ENCODE assay signal across 7 mouse cellular contexts in the genomic region with DNA sequence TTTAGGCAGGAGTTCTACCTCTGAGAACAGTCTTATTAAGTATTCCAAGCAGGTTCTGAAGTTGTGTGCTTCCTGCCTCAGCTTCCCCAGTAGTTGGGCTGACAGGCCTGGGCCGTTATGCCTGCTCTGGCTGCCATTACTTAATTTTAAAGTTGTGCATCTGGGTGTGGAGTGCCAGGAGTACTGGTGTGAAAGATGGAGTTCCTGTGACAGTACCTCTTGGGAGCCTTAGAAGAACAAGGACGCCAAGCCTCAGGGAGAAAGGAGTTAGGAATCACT. TPM values are rescaled to one million over a fixed set of nuclear protein-coding genes. Genes with fewer than 3 reads are reported as not detected.
DNase-seq lines count a peak whose midpoint lies in the region; ATAC-seq and TF ChIP-seq lines count a peak whose summit lies in the region.

No protein-coding gene starts in this region.

- peaks cover 29% of the 10 kb centered on the region for H3K36me3 ChIP-seq in lung, embryonic 14.5 days (ENCODE audit: insufficient read depth)
- H3K36me3 ChIP-seq in forebrain, embryonic 11.5 days (ENCODE audit: control insufficient read depth, insufficient read depth, low read length): peaks cover 5% of the 10 kb centered on the region; the same call in 1 of the 2 replicates
- peaks cover 39% of the 10 kb centered on the region for H3K36me3 ChIP-seq in limb, embryonic 13.5 days
- peaks cover 22% of the 10 kb centered on the region for H3K36me3 ChIP-seq in stomach, embryonic 14.5 days (ENCODE audit: control insufficient read depth, insufficient read depth, low read length)

- no peaks in the 10 kb centered on the region for H3K9me3 ChIP-seq in lung, embryonic 14.5 days (ENCODE audit: low read depth, low read length)
- no peaks in the 10 kb centered on the region for H3K9me3 ChIP-seq in forebrain, embryonic 11.5 days (ENCODE audit: control insufficient read depth, low read length)
- H3K9me3 ChIP-seq in limb, embryonic 13.5 days: no peaks in the 10 kb centered on the region
- H3K9me3 ChIP-seq in stomach, embryonic 14.5 days (ENCODE audit: control insufficient read depth, low read depth, low read length): no peaks in the 10 kb centered on the region

- 0 out of 2 replicates have a peak, but pooled peaks cover 4% of the 10 kb centered on the region for H3K27me3 ChIP-seq in lung, embryonic 14.5 days (ENCODE audit: insufficient read depth, low read length)
- no peaks in the 10 kb centered on the region for H3K27me3 ChIP-seq in forebrain, embryonic 11.5 days (ENCODE audit: control insufficient read depth, insufficient read depth, low read length)
- peaks cover 6% of the 10 kb centered on the region; the same call in 1 of the 2 replicates for H3K27me3 ChIP-seq in limb, embryonic 13.5 days
- H3K27me3 ChIP-seq in stomach, embryonic 14.5 days (ENCODE audit: control insufficient read depth, insufficient read depth, low read length): no peaks in the 10 kb centered on the region

- TF ChIP-seq CTCF in lung, embryonic 14.5 days (IDR thresholded peaks at IDR 0.05; ENCODE audit: low read depth): no peak

- no peak for DNase-seq in lung, embryonic 14.5 days
- no peak for DNase-seq in lung, postnatal 4 days
- DNase-seq in forebrain, embryonic 11.5 days (ENCODE audit: low spot score): no peak
- DNase-seq in adrenal gland, adult 8-10 months: no peak
- no peak for DNase-seq in frontal cortex, postnatal 10 days (ENCODE audit: low spot score in 2 of 2)

- WGBS in lung, embryonic 14.5 days: 32% methylated on average over 2 of the region's 2 CpGs
- 52% methylated on average over 2 of the region's 2 CpGs for WGBS in forebrain, embryonic 11.5 days
- WGBS in limb, embryonic 13.5 days: 30% methylated on average over 2 of the region's 2 CpGs
- 30% methylated on average over 2 of the region's 2 CpGs for WGBS in stomach, embryonic 14.5 days

- peak overlapping the region; percentile 68 for H3K9ac ChIP-seq in lung, embryonic 14.5 days
- H3K9ac ChIP-seq in forebrain, embryonic 11.5 days (ENCODE audit: low read length): peak overlapping the region; percentile 83
- H3K9ac ChIP-seq in limb, embryonic 13.5 days: peak overlapping the region; percentile 86
- peak overlapping the region; percentile 67 for H3K9ac ChIP-seq in stomach, embryonic 14.5 days (replicated peaks; ENCODE audit: low read depth, low read length)

- H3K4me1 ChIP-seq in lung, embryonic 14.5 days (ENCODE audit: insufficient read depth): 0 out of 2 replicates have a peak, but pooled peaks cover 13% of the 10 kb centered on the region
- H3K4me1 ChIP-seq in forebrain, embryonic 11.5 days (replicated peaks; ENCODE audit: control insufficient read depth, insufficient read depth, low read length): peaks cover 8% of the 10 kb centered on the region; the same call in 1 of the 2 replicates
- H3K4me1 ChIP-seq in limb, embryonic 13.5 days: peaks cover 24% of the 10 kb centered on the region
- peaks cover 11% of the 10 kb centered on the region for H3K4me1 ChIP-seq in stomach, embryonic 14.5 days (ENCODE audit: control insufficient read depth, insufficient read depth, low read length)

- ATAC-seq in lung, embryonic 14.5 days (ENCODE audit: insufficient read depth): no peak
- no peak for ATAC-seq in forebrain, embryonic 11.5 days (replicated peaks; ENCODE audit: low FRiP score)
- ATAC-seq in limb, embryonic 13.5 days (ENCODE audit: low FRiP score, low read depth): no peak
- ATAC-seq in stomach, embryonic 14.5 days (ENCODE audit: insufficient number of reproducible peaks, insufficient read depth, low FRiP score, low read depth): no peak

- H3K4me3 ChIP-seq in lung, embryonic 14.5 days (ENCODE audit: low read depth, low read length): peak overlapping the region; percentile 80
- peak overlapping the region; percentile 78 for H3K4me3 ChIP-seq in forebrain, embryonic 11.5 days (ENCODE audit: low read depth, low read length)
- H3K4me3 ChIP-seq in limb, embryonic 13.5 days: peak overlapping the region; percentile 84
- peak overlapping the region; percentile 70 for H3K4me3 ChIP-seq in stomach, embryonic 14.5 days (ENCODE audit: low read depth, low read length)

- no peak overlapping the region for H3K27ac ChIP-seq in lung, embryonic 14.5 days (ENCODE audit: low read depth)
- H3K27ac ChIP-seq in forebrain, embryonic 11.5 days (ENCODE audit: low read depth, low read length): no peak overlapping the region
- H3K27ac ChIP-seq in limb, embryonic 13.5 days: 0 out of 2 replicates have a peak overlapping the region, but pooled peaks have one; percentile 93
- no peak overlapping the region for H3K27ac ChIP-seq in stomach, embryonic 14.5 days (ENCODE audit: low read length)

- peak overlapping the region; percentile 100 for H3K4me2 ChIP-seq in lung, embryonic 14.5 days
- H3K4me2 ChIP-seq in forebrain, embryonic 11.5 days (ENCODE audit: low read depth, low read length, severe bottlenecking): peak overlapping the region; percentile 99
- peak overlapping the region; percentile 99 for H3K4me2 ChIP-seq in limb, embryonic 13.5 days (replicated peaks)
- H3K4me2 ChIP-seq in stomach, embryonic 14.5 days (replicated peaks; ENCODE audit: low read depth, low read length): peak overlapping the region; percentile 89

RNA-seq across cellular contexts. Expression of a gene that starts 4.4 kb away (rescaled TPM):
- polyA plus RNA-seq in lung, embryonic 14.5 days (2014; fragmentation: Nextera tagmentation; extraction: Ambion mirVana): 127 TPM in 2 replicates
- 164 and 191 TPM in 2 replicates for polyA plus RNA-seq in forebrain, embryonic 11.5 days (2014; fragmentation: Nextera tagmentation; extraction: Ambion mirVana)
- polyA plus RNA-seq in limb, embryonic 13.5 days (2015; fragmentation: Nextera tagmentation; extraction: Ambion mirVana): 108 and 109 TPM in 2 replicates
- 97.9 and 102 TPM in 2 replicates for polyA plus RNA-seq in stomach, embryonic 14.5 days (2014; fragmentation: Nextera tagmentation; extraction: Ambion mirVana)
- 100 to 1,000 TPM; 101 to 119 (median 110) TPM for total RNA-seq in adrenal gland, adult 8-10 months (2022)

RNA-seq across cellular contexts. Expression of a gene that starts 4.5 kb away (rescaled TPM):
- polyA plus RNA-seq in lung, embryonic 14.5 days (2014; fragmentation: Nextera tagmentation; extraction: Ambion mirVana): 14.4 and 14.9 TPM in 2 replicates
- 5.3 and 6.4 TPM in 2 replicates for polyA plus RNA-seq in forebrain, embryonic 11.5 days (2014; fragmentation: Nextera tagmentation; extraction: Ambion mirVana)
- 8.1 and 9.2 TPM in 2 replicates for polyA plus RNA-seq in limb, embryonic 13.5 days (2015; fragmentation: Nextera tagmentation; extraction: Ambion mirVana)
- polyA plus RNA-seq in stomach, embryonic 14.5 days (2014; fragmentation: Nextera tagmentation; extraction: Ambion mirVana): 19.7 and 23.8 TPM in 2 replicates
- total RNA-seq in adrenal gland, adult 8-10 months (2022): 1 to 10 TPM; 4.8 to 9.3 (median 6.8) TPM

RNA-seq across cellular contexts. Expression of a gene that starts 23.6 kb away (rescaled TPM):
- 6.6 and 11.5 TPM in 2 replicates for polyA plus RNA-seq in lung, embryonic 14.5 days (2014; fragmentation: Nextera tagmentation; extraction: Ambion mirVana)
- polyA plus RNA-seq in forebrain, embryonic 11.5 days (2014; fragmentation: Nextera tagmentation; extraction: Ambion mirVana): 61.9 and 71.1 TPM in 2 replicates
- polyA plus RNA-seq in limb, embryonic 13.5 days (2015; fragmentation: Nextera tagmentation; extraction: Ambion mirVana): 36.4 and 39.2 TPM in 2 replicates
- 13.7 and 17.6 TPM in 2 replicates for polyA plus RNA-seq in stomach, embryonic 14.5 days (2014; fragmentation: Nextera tagmentation; extraction: Ambion mirVana)
- 1 to 10 TPM in 3 of 4 experiments, under 1 TPM in 1; 0.87 to 3.4 (median 2.9) TPM for total RNA-seq in adrenal gland, adult 8-10 months (2022)

RNA-seq across cellular contexts. Expression of a gene that starts 26.5 kb away (rescaled TPM):
- 154 and 160 TPM in 2 replicates for polyA plus RNA-seq in lung, embryonic 14.5 days (2014; fragmentation: Nextera tagmentation; extraction: Ambion mirVana)
- 129 and 133 TPM in 2 replicates for polyA plus RNA-seq in forebrain, embryonic 11.5 days (2014; fragmentation: Nextera tagmentation; extraction: Ambion mirVana)
- 190 and 200 TPM in 2 replicates for polyA plus RNA-seq in limb, embryonic 13.5 days (2015; fragmentation: Nextera tagmentation; extraction: Ambion mirVana)
- polyA plus RNA-seq in stomach, embryonic 14.5 days (2014; fragmentation: Nextera tagmentation; extraction: Ambion mirVana): 127 and 136 TPM in 2 replicates
- total RNA-seq in adrenal gland, adult 8-10 months (2022): 10 to 100 TPM; 44.3 to 52.5 (median 49.9) TPM

RNA-seq across cellular contexts. Expression of a gene that starts 30.3 kb away (rescaled TPM):
- 28.0 and 30.4 TPM in 2 replicates for polyA plus RNA-seq in lung, embryonic 14.5 days (2014; fragmentation: Nextera tagmentation; extraction: Ambion mirVana)
- polyA plus RNA-seq in forebrain, embryonic 11.5 days (2014; fragmentation: Nextera tagmentation; extraction: Ambion mirVana): 38.0 and 38.6 TPM in 2 replicates
- polyA plus RNA-seq in limb, embryonic 13.5 days (2015; fragmentation: Nextera tagmentation; extraction: Ambion mirVana): 27.4 and 29.0 TPM in 2 replicates
- 19.2 and 19.6 TPM in 2 replicates for polyA plus RNA-seq in stomach, embryonic 14.5 days (2014; fragmentation: Nextera tagmentation; extraction: Ambion mirVana)
- total RNA-seq in adrenal gland, adult 8-10 months (2022): 1 to 10 TPM; 3.8 to 6.0 (median 4.3) TPM
